Mouse (Mus musculus) limb, embryonic 14.5 days (tissue): ENCODE data around the gene Ptgir. TPM values are rescaled to one million over a fixed set of nuclear protein-coding genes. Genes with fewer than 3 reads are reported as not detected.

Source experiments
- ATAC-seq: fragments of 200-750 bp; cut with Nextera tagmentation; 2 replicates; pipeline ENCODE4 v1.8.0; 2017; ENCODE audit warnings: low read depth, moderate number of reproducible peaks, moderate TSS enrichment; ENCODE audit not compliant: low FRiP score
- DNase-seq: peaks from one replicate; pipeline ENCODE4 v3.0.0-alpha.2; 2015; ENCODE audit warnings: low spot score
- H3K27ac ChIP-seq: fragments of 300-500 bp; sonication (generic); replicated peaks from 2 replicates; pipeline ENCODE4 v1.5.1; 2014; ENCODE audit warnings: low read depth, mild to moderate bottlenecking, low read length, moderate library complexity, mixed read lengths
- H3K27me3 ChIP-seq: fragments of 300-500 bp; sonication (generic); 2 replicates; pipeline ENCODE4 v1.6.1; 2014; ENCODE audit warnings: low read length, mixed read lengths; ENCODE audit not compliant: control insufficient read depth, insufficient read depth
- H3K36me3 ChIP-seq: fragments of 300-500 bp; sonication (generic); 2 replicates; pipeline ENCODE4 v1.6.1; 2014; ENCODE audit warnings: mild to moderate bottlenecking, low read length, moderate library complexity, mixed read lengths; ENCODE audit not compliant: control insufficient read depth, insufficient read depth
- H3K4me1 ChIP-seq: fragments of 300-500 bp; sonication (generic); 2 replicates; pipeline ENCODE4 v1.6.1; 2014; ENCODE audit warnings: antibody characterized with exemption, low read length, mixed read lengths; ENCODE audit not compliant: control insufficient read depth, insufficient read depth
- H3K4me2 ChIP-seq: fragments of 300-500 bp; sonication (generic); replicated peaks from 2 replicates; pipeline ENCODE4 v1.6.1; 2014; ENCODE audit warnings: low read depth, mild to moderate bottlenecking, low read length, moderate library complexity; ENCODE audit not compliant: severe bottlenecking
- H3K4me3 ChIP-seq: fragments of 300-500 bp; sonication (generic); replicated peaks from 2 replicates; pipeline ENCODE4 v1.5.1; 2014; ENCODE audit warnings: low read length
- H3K9ac ChIP-seq: fragments of 300-500 bp; sonication (generic); 2 replicates; pipeline ENCODE4 v1.6.1; 2014; ENCODE audit warnings: mild to moderate bottlenecking, low read depth, low read length, moderate library complexity; ENCODE audit not compliant: severe bottlenecking
- H3K9me3 ChIP-seq: fragments of 300-500 bp; sonication (generic); 2 replicates; pipeline ENCODE4 v1.6.1; 2016; ENCODE audit warnings: low read length; ENCODE audit not compliant: control insufficient read depth
- POLR2A ChIP-seq: fragments of 200-500 bp; IDR thresholded peaks from 2 replicates; pipeline ENCODE4 v1.8.0; 2012; ENCODE audit warnings: inconsistent platforms, mild to moderate bottlenecking, moderate library complexity, borderline replicate concordance; ENCODE audit not compliant: insufficient read depth, insufficient read length; ENCODE audit errors: extremely low read depth
- WGBS: fragments of 180-500 bp; shearing (Covaris S2); extraction: QIAGEN DNeasy Blood & Tissue Kit; methylation state at CpG from one replicate; pipeline ENCODE4 v1.1.7; 2014; 5-methylcytosine and 5-hydroxymethylcytosine counted together
- polyA plus RNA-seq, 2 experiments: library from polyadenylated mRNA; depleted of rRNA in 1 of 2; stranded (reverse) in 1 of 2; unstranded in 1 of 2; fragments of >200 nt; fragmentation: Nextera tagmentation in 1 of 2; extraction: Ambion mirVana in 1 of 2; gene quantifications; 2 replicates each; pipeline versions ENCODE4 v1.2.1 to v1.2.3; 2012 to 2014

Ptgir gene
- polyA plus RNA-seq, 2 experiments = 2.3 to 3.6 TPM

GRCm38 (mm10) chr7:16923283-16924036 is 17.2 kb downstream of the Ptgir start:
- no peak for ATAC-seq
- WGBS = under 1% methylated on average over 31 of the region's 57 CpGs
- Histone ChIP-seq H3K27me3 (no peaks in the 10 kb centered on the region), H3K9ac (peak overlapping the region; percentile 84), H3K36me3 (peaks cover 17% of the 10 kb centered on the region), H3K4me1 (peaks cover 32% of the 10 kb centered on the region), H3K4me3 (peak overlapping the region; percentile 99), H3K9me3 (no peaks in the 10 kb centered on the region), H3K4me2 (peak overlapping the region; percentile 88), H3K27ac (peak overlapping the region; percentile 99)
- DNase-seq = no peak
- 0 out of 2 replicates have a peak, but pooled peaks have one; percentile 30 for TF ChIP-seq POLR2A

- Histone ChIP-seq H3K9ac (peak within 1 kb of the TSS; percentile 84), H3K4me2 (peak within 1 kb of the TSS; percentile 88), H3K9me3 (no peaks in the 10 kb centered on the region), H3K36me3 (peaks cover 9% of the 10 kb centered on the region; the same call in 1 of the 2 replicates), H3K27ac (peak within 1 kb of the TSS; percentile 99), H3K4me3 (peak within 1 kb of the TSS; percentile 99), H3K27me3 (no peaks in the 10 kb centered on the region), H3K4me1 (peaks cover 32% of the 10 kb centered on the region)
- ATAC-seq (peak; percentile 94), DNase-seq (peak; percentile 98)
- WGBS = 2% methylated on average over 58 of the region's 64 CpGs
- peak; percentile 41; the same call in 1 of the 2 replicates for TF ChIP-seq POLR2A
These were observed 17.9 kb downstream of the Ptgir start, which contains the start of gene Calm3 for GRCm38 (mm10) chr7:16924037-16924834. Calm3 (minus strand) TSS chr7:16924114.

GRCm38 (mm10) chr7:16928341-16928740 is 22.1 kb downstream of the Ptgir start:
- no peak for DNase-seq
- 49% methylated on average over 2 of the region's 2 CpGs for WGBS
- no peaks in the 10 kb centered on the region for H3K9me3 ChIP-seq
- no peak overlapping the region for H3K4me3 ChIP-seq
- no peak for TF ChIP-seq POLR2A
- H3K36me3 ChIP-seq = no peaks in the 10 kb centered on the region
- no peak overlapping the region for H3K27ac ChIP-seq
- H3K4me2 ChIP-seq = no peak overlapping the region
- H3K4me1 ChIP-seq = no peaks in the 10 kb centered on the region
- no peak overlapping the region for H3K9ac ChIP-seq
- H3K27me3 ChIP-seq = no peaks in the 10 kb centered on the region
- ATAC-seq = no peak

DNA sequence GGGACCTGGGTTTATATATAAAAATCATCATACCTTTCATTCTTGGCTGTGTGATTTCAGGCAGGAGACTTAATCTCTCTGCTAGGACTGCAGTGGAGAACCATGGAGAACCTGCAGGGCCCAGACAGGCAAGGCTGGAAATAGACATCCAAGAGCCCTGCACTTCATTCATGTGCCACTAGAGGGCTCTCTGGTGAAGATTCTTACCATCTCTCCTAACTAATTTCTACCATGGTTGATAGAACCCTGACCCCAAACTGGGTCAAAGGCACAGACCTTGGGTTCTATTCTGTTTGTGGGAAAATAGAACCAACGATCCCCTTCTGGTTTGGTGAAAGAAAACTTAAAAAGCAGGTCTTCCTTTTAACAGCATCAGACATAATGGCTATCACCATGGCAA is 24.6 kb downstream of the Ptgir start:
- no peaks in the 10 kb centered on the region for H3K9me3 ChIP-seq
- 9% methylated on average over 1 of the region's 1 CpGs for WGBS
- no peak for TF ChIP-seq POLR2A
- DNase-seq (peak; percentile 87), ATAC-seq (no peak)
- no peak overlapping the region for H3K4me2 ChIP-seq
- no peak overlapping the region for H3K9ac ChIP-seq
- H3K4me1 ChIP-seq = no peaks in the 10 kb centered on the region
- no peak overlapping the region for H3K27ac ChIP-seq
- no peak overlapping the region for H3K4me3 ChIP-seq
- H3K27me3 ChIP-seq = no peaks in the 10 kb centered on the region
- no peaks in the 10 kb centered on the region for H3K36me3 ChIP-seq

DNA sequence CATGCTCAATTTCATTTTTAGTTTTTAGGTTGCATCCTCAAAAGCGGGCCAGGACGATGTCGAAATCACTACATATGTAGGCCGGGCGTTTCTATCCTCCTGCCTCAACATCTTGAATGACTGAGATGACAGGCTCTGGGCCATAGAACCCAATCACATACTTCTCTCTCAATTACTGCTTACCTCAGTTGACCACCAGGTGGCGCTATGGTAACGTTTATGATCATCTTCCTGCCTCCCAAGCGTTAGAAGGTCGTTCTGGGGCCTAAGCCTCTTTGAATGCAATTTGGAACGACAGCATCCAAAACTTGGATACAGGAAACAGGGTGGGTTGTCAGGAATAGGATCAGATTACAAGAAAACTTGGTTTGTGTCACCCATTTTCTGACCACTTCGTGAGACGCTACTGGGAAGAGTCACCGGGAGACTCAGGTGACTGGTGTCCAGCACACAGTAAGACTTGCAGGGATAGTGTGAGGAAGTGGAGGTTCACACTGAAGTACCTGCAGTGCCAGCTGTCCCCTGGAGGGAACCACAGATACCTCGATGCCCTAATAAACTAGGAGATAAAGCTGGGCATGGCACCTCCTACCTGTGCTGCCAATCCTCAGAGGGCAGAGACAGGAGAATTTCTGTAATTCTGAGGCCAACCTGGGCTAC is 25.8 kb downstream of the Ptgir start:
- no peaks in the 10 kb centered on the region for H3K36me3 ChIP-seq
- H3K4me3 ChIP-seq = no peak overlapping the region
- no peak overlapping the region for H3K9ac ChIP-seq
- TF ChIP-seq POLR2A = no peak
- WGBS = 18% methylated on average over 14 of the region's 14 CpGs
- peak; percentile 94 for DNase-seq
- no peaks in the 10 kb centered on the region for H3K27me3 ChIP-seq
- H3K9me3 ChIP-seq = no peaks in the 10 kb centered on the region
- no peaks in the 10 kb centered on the region for H3K4me1 ChIP-seq
- peak; percentile 82 for ATAC-seq
- H3K4me2 ChIP-seq = no peak overlapping the region
- no peak overlapping the region for H3K27ac ChIP-seq
